Mouse (Mus musculus): ENCODE results near the gene Gm21953.
"Not testable (repeated sequence)": the region's sequence is repeated elsewhere in the genome, so short reads cannot be mapped to it uniquely, and the experiment has no call there.

Gene Gm21953

GRCm38 (mm10) chr4:42293967-42294366 lies at the start of gene Gm21953:
Gene Gm21953, plus strand, starts transcription at chr4:42294267.
- not testable (repeated sequence) for DNase-seq

GRCm38 (mm10) chr4:42255467-42255866 lies 38.6 kb upstream of the Gm21953 start, which contains the start of gene Ccl21b:
Gene Ccl21b, plus strand, starts transcription at chr4:42255767.
- not testable (repeated sequence) for DNase-seq

GRCm38 (mm10) chr4:42318034-42318433 lies 24.0 kb downstream of the Gm21953 start, which contains the start of gene Fam205a3:
Gene Fam205a3, plus strand, starts transcription at chr4:42318334.
- DNase-seq: not testable (repeated sequence)
